Mouse (Mus musculus) small intestine, adult 2 months (tissue): ENCODE measurements around the gene Trim39. TPM values are rescaled to one million over a fixed set of nuclear protein-coding genes. Genes with fewer than 3 reads are reported as not detected.
A peak's percentile ranks its signal among the peaks of the same experiment; 100 is the strongest.
"Not testable (repeated sequence)": the region's sequence is repeated elsewhere in the genome, so short reads cannot be mapped to it uniquely, and the experiment has no call there.

ENCODE experiments used
- H3K27ac ChIP-seq: fragments of 200-500 bp; 2 replicates; pipeline ENCODE4 v1.5.1; 2012; ENCODE audit warnings: low read depth, low read length, control low read depth, inconsistent platforms; ENCODE audit not compliant: insufficient read depth
- H3K27me3 ChIP-seq: fragments of 200-500 bp; 2 replicates; pipeline ENCODE4 v1.6.1; 2012; ENCODE audit warnings: mild to moderate bottlenecking, moderate library complexity, low read length, inconsistent platforms; ENCODE audit not compliant: control insufficient read depth, insufficient read depth
- H3K36me3 ChIP-seq: fragments of 200-500 bp; 2 replicates; pipeline ENCODE4 v1.6.1; 2012; ENCODE audit warnings: mild to moderate bottlenecking, low read length, control low read depth, inconsistent platforms; ENCODE audit not compliant: control insufficient read depth, insufficient read depth
- H3K4me1 ChIP-seq: fragments of 200-500 bp; 2 replicates; pipeline ENCODE4 v1.6.1; 2012; ENCODE audit warnings: low read length, inconsistent platforms, mixed read lengths; ENCODE audit not compliant: control insufficient read depth, insufficient read depth, insufficient read length
- H3K4me3 ChIP-seq: fragments of 200-500 bp; 2 replicates; pipeline ENCODE4 v1.5.1; 2012; ENCODE audit warnings: low read depth, mild to moderate bottlenecking, control low read depth, inconsistent platforms, low read length, moderate library complexity
- CTCF ChIP-seq: fragments of 200-500 bp; IDR thresholded peaks from 2 replicates; pipeline ENCODE4 v1.5.1; 2012; ENCODE audit warnings: low read depth, mild to moderate bottlenecking, control low read depth, inconsistent platforms, low read length, moderate library complexity, mixed read lengths; ENCODE audit not compliant: insufficient replicate concordance, insufficient read length; ENCODE audit errors: extremely low read depth
- POLR2A ChIP-seq: fragments of 200-500 bp; IDR thresholded peaks from 2 replicates; pipeline ENCODE4 v1.6.1; 2012; ENCODE audit warnings: low read depth, mild to moderate bottlenecking, control low read depth, inconsistent platforms, low read length, moderate library complexity
- WGBS: fragments of 180-500 bp; shearing (Covaris S2); methylation state at CpG from one replicate; pipeline ENCODE4 v1.1.7; 2018; 5-methylcytosine and 5-hydroxymethylcytosine counted together
- polyA plus RNA-seq: library from polyadenylated mRNA; depleted of rRNA; stranded (reverse); fragments of >200 nt; gene quantifications from 2 replicates; pipeline ENCODE4 v1.2.3, GENCODE M21; 2012

Trim39 gene
- polyA plus RNA-seq, 1 experiment: 7.8 TPM

DNA sequence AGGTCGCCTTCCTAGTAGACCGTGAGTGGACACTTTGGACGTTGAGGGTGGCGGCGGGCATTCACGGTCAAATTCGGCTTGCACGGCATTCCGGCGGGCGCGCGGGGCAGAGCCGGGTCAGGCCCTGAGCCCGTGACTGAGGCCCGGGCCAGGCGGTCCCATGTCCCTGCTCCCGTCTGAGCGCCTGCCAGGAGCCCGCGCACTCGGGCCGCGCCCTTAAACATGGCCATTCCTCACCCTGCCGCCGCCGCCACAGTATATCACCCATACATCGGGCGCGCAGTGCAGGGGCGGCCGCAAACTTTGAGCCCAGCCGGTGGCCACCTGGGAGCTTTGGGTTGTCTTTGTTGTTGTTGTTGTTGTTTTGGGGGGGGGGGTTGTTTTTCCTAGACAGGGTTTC lies 23.2 kb downstream of the Trim39 start:
- peaks cover 7% of the 10 kb centered on the region; the same call in 1 of the 2 replicates for H3K4me1 ChIP-seq
- no peak overlapping the region for H3K27ac ChIP-seq
- WGBS: 15% methylated on average over 33 of the region's 33 CpGs
- peak overlapping the region; percentile 42 for H3K4me3 ChIP-seq
- no peaks in the 10 kb centered on the region for H3K36me3 ChIP-seq
- H3K27me3 ChIP-seq: peaks cover 9% of the 10 kb centered on the region
- no peak for TF ChIP-seq POLR2A
- TF ChIP-seq CTCF: no peak

DNA sequence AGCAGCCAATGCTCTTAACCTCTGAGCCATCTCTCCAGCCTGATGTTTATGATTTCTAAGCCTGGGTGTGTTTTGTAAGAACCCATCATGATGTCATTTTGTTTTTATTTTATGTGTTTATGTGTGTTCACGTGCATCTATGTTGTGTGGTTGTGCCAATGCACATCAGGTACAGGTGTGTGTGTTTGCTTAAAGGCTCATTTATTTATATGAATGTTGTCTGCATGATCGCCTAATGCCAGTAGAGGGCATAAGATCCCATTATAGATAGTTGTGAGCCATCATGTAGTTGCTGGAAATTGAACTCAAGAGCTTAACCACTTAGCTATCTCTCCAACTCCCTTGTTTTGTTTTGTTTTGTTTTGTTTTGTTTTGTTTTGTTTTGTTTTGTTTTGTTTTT lies 26.3 kb downstream of the Trim39 start:
- no peak for TF ChIP-seq CTCF
- no peak for TF ChIP-seq POLR2A
- peaks cover 15% of the 10 kb centered on the region for H3K27me3 ChIP-seq
- peaks cover 3% of the 10 kb centered on the region; the same call in 1 of the 2 replicates for H3K4me1 ChIP-seq
- no peaks in the 10 kb centered on the region for H3K36me3 ChIP-seq
- 61% methylated on average over 2 of the region's 2 CpGs for WGBS
- no peak overlapping the region for H3K4me3 ChIP-seq
- H3K27ac ChIP-seq: no peak overlapping the region

DNA sequence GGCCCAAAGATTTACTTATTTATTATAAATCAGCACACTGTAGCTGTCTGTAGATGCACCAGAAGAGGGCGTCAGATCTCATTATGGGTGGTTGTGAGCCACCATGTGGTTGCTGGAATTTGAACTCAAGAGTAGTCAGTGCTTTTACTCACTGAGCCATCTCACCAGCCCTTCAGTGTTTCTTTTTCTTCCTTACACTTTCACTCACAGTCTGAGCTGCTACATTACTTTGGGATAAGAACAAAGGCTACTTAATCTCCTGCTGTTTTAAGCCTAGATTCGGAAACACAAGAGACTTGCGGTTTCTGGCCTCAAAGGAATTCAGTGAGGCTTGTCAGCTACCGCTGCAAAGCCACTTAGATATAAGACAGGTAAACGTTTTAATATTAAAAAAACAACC lies 28.0 kb downstream of the Trim39 start:
- Histone ChIP-seq H3K4me3 (no peak overlapping the region), H3K36me3 (no peaks in the 10 kb centered on the region), H3K27ac (no peak overlapping the region), H3K4me1 (peaks cover 3% of the 10 kb centered on the region; the same call in 1 of the 2 replicates), H3K27me3 (peaks cover 12% of the 10 kb centered on the region)
- 47% methylated on average over 5 of the region's 5 CpGs for WGBS
- TF ChIP-seq POLR2A: no peak
- no peak for TF ChIP-seq CTCF

DNA sequence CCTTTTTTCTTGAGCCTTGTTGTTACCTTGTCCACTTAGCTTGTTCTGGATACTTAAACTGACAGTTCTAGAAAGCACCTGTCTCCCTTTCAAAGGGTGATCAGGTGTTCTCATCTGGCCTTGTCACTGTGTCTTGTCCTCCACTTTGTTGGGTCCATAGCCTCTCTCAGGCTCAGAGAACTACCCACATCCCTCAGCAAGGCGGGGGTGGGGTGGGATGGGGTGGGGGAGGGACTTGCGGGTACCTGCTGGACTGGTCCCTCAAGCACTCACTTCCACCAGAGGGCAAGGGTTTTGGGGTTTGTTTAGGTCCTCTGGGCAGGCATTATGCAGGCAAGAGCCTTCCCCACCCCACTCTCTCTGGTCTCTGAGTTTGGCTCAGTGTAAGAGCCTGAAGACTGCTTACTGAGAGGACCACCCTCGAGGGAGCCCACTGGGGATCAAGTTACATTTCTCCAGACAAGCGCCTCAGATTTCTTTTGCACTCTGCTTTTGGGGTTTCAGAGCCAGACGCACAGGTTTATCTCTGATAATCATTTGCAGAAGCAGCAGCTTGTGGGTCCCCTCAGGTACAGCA lies 31.3 kb downstream of the Trim39 start:
- no peaks in the 10 kb centered on the region for H3K36me3 ChIP-seq
- H3K4me1 ChIP-seq: peaks cover 3% of the 10 kb centered on the region; the same call in 1 of the 2 replicates
- no peak for TF ChIP-seq POLR2A
- WGBS: 12% methylated on average over 5 of the region's 5 CpGs
- H3K27ac ChIP-seq: no peak overlapping the region
- H3K27me3 ChIP-seq: peaks cover 13% of the 10 kb centered on the region
- no peak overlapping the region for H3K4me3 ChIP-seq

DNA sequence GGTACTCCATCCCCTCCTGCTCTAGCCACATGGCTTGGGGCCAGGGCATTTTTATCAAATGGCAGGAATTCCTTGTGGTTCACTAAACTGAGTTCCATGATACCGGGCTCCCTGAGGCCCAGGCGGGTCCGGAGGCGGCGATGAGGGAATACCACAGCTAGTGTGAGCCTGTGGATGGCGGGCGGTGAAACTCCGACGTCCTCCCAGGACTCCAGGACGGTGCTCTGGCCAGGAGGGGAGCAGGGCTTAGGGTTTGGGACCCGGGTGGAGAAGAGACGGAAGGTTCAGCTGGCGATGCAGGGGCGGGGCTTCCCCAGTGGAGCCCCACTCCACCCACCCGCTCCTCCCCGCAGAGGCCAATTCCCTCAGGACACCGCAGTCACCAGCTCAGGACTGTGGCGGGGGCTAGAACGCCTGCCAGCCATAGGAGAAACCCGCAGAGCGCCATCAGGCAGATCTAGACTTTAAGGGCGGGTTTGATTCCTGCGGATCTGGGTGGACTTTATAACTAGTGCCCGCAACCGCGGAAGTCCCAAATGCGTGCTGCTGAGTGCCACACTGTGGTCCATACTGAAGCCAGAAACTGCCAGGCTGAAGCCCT lies 34.6 kb downstream of the Trim39 start:
- TF ChIP-seq CTCF: no peak
- TF ChIP-seq POLR2A: no peak
- H3K27ac ChIP-seq: no peak overlapping the region
- H3K27me3 ChIP-seq: peaks cover 11% of the 10 kb centered on the region
- H3K4me1 ChIP-seq: peaks cover 3% of the 10 kb centered on the region; the same call in 1 of the 2 replicates
- H3K4me3 ChIP-seq: peak overlapping the region; percentile 50
- no peaks in the 10 kb centered on the region for H3K36me3 ChIP-seq
- 4% methylated on average over 27 of the region's 27 CpGs for WGBS

DNA sequence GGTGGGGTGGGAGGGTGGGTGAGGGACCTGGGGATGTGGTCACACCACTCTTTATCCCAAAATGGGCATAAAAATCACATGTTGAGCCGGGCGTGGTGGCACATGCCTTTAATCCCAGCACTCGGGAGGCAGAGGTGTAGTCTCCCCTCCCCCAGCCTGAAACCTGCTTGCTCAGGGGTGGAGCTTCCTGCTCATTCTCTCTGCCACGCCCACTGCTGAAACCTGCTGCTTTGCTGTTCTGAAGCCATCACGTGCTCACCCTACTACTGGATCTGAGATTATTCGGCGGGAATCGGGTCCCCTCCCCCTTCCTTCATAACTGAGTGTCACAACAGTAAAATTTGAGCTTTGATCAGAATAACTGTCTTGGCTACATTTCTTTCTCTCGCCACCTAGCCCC lies 36.7 kb downstream of the Trim39 start:
- 11% methylated on average over 9 of the region's 9 CpGs for WGBS
- not testable (repeated sequence) for H3K36me3 ChIP-seq, H3K27me3 ChIP-seq, H3K27ac ChIP-seq, H3K4me1 ChIP-seq, H3K4me3 ChIP-seq

DNA sequence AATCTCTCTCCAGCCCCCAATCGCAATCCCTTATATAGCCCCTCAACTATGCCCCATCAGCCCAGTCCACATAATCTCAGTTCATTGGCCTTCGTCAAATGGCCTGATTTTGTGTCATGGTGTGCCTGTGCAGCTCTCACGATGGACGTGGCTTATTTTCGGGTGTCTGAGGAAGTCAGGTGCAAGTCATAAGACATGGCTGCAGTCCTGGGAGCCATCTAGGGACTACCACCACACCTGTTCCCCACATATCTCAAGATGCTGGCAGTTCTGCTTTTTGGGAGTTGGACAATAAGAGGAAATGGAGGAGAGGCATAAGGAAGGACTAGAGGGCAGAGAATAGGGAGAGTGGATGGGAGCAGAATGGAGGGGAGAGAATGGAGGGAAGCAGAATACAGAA lies 38.5 kb downstream of the Trim39 start:
- TF ChIP-seq CTCF: no peak
- TF ChIP-seq POLR2A: no peak
- H3K27me3 ChIP-seq: peaks cover 5% of the 10 kb centered on the region; the same call in 1 of the 2 replicates
- H3K27ac ChIP-seq: no peak overlapping the region
- WGBS: 76% methylated on average over 5 of the region's 5 CpGs
- H3K36me3 ChIP-seq: no peaks in the 10 kb centered on the region
- no peak overlapping the region for H3K4me3 ChIP-seq
- peaks cover 3% of the 10 kb centered on the region; the same call in 1 of the 2 replicates for H3K4me1 ChIP-seq

DNA sequence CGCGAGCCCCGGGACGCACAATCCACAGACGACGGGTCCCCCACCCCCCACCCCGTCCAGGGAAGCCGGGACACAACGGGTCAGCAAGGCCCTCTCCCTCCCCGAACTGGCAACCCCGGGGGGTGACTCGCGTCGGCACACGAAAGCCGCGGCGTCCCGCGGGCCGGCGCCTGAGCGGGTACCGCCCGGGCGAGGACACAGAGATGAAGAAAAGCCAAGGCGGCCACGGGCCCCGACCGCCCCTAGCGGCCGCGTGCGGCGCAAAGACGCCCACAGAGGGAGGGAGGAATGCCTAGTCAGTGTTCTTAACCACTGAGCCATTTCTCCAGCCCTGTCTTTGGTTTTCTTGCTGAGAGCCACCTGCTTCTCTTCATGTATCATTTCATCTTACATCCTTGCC lies 40.7 kb downstream of the Trim39 start:
- Histone ChIP-seq H3K4me3 (no peak overlapping the region), H3K36me3 (no peaks in the 10 kb centered on the region), H3K4me1 (no peaks in the 10 kb centered on the region), H3K27ac (no peak overlapping the region), H3K27me3 (peaks cover 4% of the 10 kb centered on the region; the same call in 1 of the 2 replicates)
- 8% methylated on average over 36 of the region's 36 CpGs for WGBS
- TF ChIP-seq CTCF: peak; percentile 85
- TF ChIP-seq POLR2A: no peak
